Mouse (Mus musculus) liver, adult 2 months (tissue): ENCODE results near the gene Ypel5.

Experiments
- CTCF ChIP-seq: fragments of 200-500 bp; IDR thresholded peaks from 2 replicates; pipeline ENCODE4 v1.5.1; 2011; ENCODE audit warnings: low read depth, low read length, control low read depth
- POLR2A ChIP-seq: fragments of 200-500 bp; IDR thresholded peaks from 2 replicates; pipeline ENCODE4 v1.6.1; 2011; ENCODE audit warnings: low read length, control low read depth; ENCODE audit not compliant: insufficient read depth; ENCODE audit errors: extremely low read depth

DNA sequence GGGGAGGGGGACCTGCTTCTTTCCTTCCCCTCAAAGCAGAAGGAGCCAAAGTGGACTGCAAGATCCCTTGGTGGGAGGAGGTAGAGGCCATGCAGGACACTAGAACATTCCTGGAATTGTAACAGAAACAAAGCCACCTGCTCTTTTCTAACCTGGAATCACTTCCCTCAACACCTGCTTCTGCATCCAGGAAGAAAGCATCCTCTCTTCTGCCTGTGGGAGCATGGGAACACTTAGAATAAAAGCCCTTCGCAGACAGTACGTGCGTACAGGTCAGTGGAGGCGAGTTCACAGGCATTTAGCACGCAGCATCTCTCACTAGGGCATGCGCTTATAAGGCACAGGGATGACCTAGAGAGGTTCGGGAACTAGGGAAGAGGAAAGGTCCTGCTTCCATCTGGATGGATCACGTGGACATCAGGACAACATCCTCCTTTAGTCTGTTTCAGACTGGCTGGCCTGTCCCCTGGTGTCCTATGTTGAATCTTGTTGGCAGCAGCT is 54.2 kb downstream of the Ypel5 start:
- TF ChIP-seq CTCF, result no peak
- no peak for TF ChIP-seq POLR2A
